Mouse (Mus musculus) neural tube, embryonic 13.5 days (tissue): ENCODE data around the gene Glp1r. TPM values are rescaled to one million over a fixed set of nuclear protein-coding genes. Genes with fewer than 3 reads are reported as not detected.

Source experiments
- ATAC-seq: fragments of 200-750 bp; cut with Nextera tagmentation; 2 replicates; pipeline ENCODE4 v1.8.0; 2017; ENCODE audit warnings: low read depth, mild to moderate bottlenecking, moderate TSS enrichment, moderate library complexity
- H3K27ac ChIP-seq: fragments of 300-500 bp; sonication (generic); replicated peaks from 2 replicates; pipeline ENCODE4 v1.5.1; 2015; ENCODE audit warnings: moderate library complexity, mild to moderate bottlenecking, inconsistent platforms
- H3K27me3 ChIP-seq: fragments of 300-500 bp; sonication (generic); 2 replicates; pipeline ENCODE4 v1.6.1; 2015; ENCODE audit warnings: mild to moderate bottlenecking, inconsistent platforms
- H3K36me3 ChIP-seq: fragments of 300-500 bp; sonication (generic); 2 replicates; pipeline ENCODE4 v1.6.1; 2015; ENCODE audit warnings: mild to moderate bottlenecking, inconsistent platforms
- H3K4me1 ChIP-seq: fragments of 300-500 bp; sonication (generic); replicated peaks from 2 replicates; pipeline ENCODE4 v1.6.1; 2015; ENCODE audit warnings: inconsistent platforms
- H3K4me2 ChIP-seq: fragments of 300-500 bp; sonication (generic); 2 replicates; pipeline ENCODE4 v1.6.1; 2015; ENCODE audit warnings: inconsistent platforms, mild to moderate bottlenecking, moderate library complexity
- H3K4me3 ChIP-seq: fragments of 300-500 bp; sonication (generic); 2 replicates; pipeline ENCODE4 v1.5.1; 2015; ENCODE audit warnings: mild to moderate bottlenecking, inconsistent platforms
- H3K9ac ChIP-seq: fragments of 300-500 bp; sonication (generic); 2 replicates; pipeline ENCODE4 v1.6.1; 2015; ENCODE audit warnings: moderate library complexity, mild to moderate bottlenecking, inconsistent platforms
- H3K9me3 ChIP-seq: fragments of 300-500 bp; sonication (generic); 2 replicates; pipeline ENCODE4 v1.6.1; 2016; ENCODE audit warnings: inconsistent platforms
- WGBS: fragments of 180-500 bp; shearing (Covaris S2); methylation state at CpG from one replicate; pipeline ENCODE4 v1.1.7; 2015; 5-methylcytosine and 5-hydroxymethylcytosine counted together
- polyA plus RNA-seq: library from polyadenylated mRNA; unstranded; fragments of >200 nt; fragmentation: Nextera tagmentation; extraction: Ambion mirVana; gene quantifications from 2 replicates; pipeline ENCODE4 v1.2.1, GENCODE M21; 2015

Glp1r gene
- polyA plus RNA-seq, 1 experiment from 2014 or later = 0.53 TPM

GRCm38 (mm10) chr17:30881001-30881400 lies 20.6 kb upstream of the Glp1r start:
- WGBS = 60% methylated on average over 2 of the region's 2 CpGs
- no peaks in the 10 kb centered on the region for H3K9me3 ChIP-seq
- no peak overlapping the region for H3K4me3 ChIP-seq
- no peak overlapping the region for H3K4me2 ChIP-seq
- H3K27me3 ChIP-seq = no peaks in the 10 kb centered on the region
- H3K9ac ChIP-seq = no peak overlapping the region
- H3K36me3 ChIP-seq = no peaks in the 10 kb centered on the region
- H3K27ac ChIP-seq = no peak overlapping the region
- no peak for ATAC-seq
- peaks cover 16% of the 10 kb centered on the region for H3K4me1 ChIP-seq

- no peaks in the 10 kb centered on the region for H3K27me3 ChIP-seq
These were observed 19.4 kb upstream of the Glp1r start for GRCm38 (mm10) chr17:30882206-30882605.

GRCm38 (mm10) chr17:30883534-30883933 lies 18.1 kb upstream of the Glp1r start:
- no peaks in the 10 kb centered on the region for H3K36me3 ChIP-seq
- H3K4me2 ChIP-seq = no peak overlapping the region
- H3K4me3 ChIP-seq = no peak overlapping the region
- 79% methylated on average over 8 of the region's 8 CpGs for WGBS
- H3K4me1 ChIP-seq = peaks cover 16% of the 10 kb centered on the region
- H3K9me3 ChIP-seq = no peaks in the 10 kb centered on the region
- H3K9ac ChIP-seq = no peak overlapping the region
- ATAC-seq = no peak
- no peak overlapping the region for H3K27ac ChIP-seq
- H3K27me3 ChIP-seq = no peaks in the 10 kb centered on the region

More at GRCm38 (mm10) chr17:30882206-30882605, 19.4 kb upstream of the Glp1r start:
- 2% methylated on average over 6 of the region's 6 CpGs for WGBS
- Histone ChIP-seq H3K9me3 (no peaks in the 10 kb centered on the region), H3K4me2 (peak overlapping the region; percentile 25), H3K27ac (no peak overlapping the region), H3K4me1 (peaks cover 16% of the 10 kb centered on the region), H3K36me3 (no peaks in the 10 kb centered on the region), H3K4me3 (no peak overlapping the region), H3K9ac (0 out of 2 replicates have a peak overlapping the region, but pooled peaks have one; percentile 3)
- ATAC-seq = no peak

GRCm38 (mm10) chr17:30892086-30892485 lies 9.5 kb upstream of the Glp1r start:
- ATAC-seq = peak; percentile 43; the same call in 1 of the 2 replicates
- Histone ChIP-seq H3K9ac (no peak overlapping the region), H3K27me3 (no peaks in the 10 kb centered on the region), H3K4me1 (peaks cover 10% of the 10 kb centered on the region), H3K4me3 (no peak overlapping the region), H3K36me3 (no peaks in the 10 kb centered on the region), H3K9me3 (no peaks in the 10 kb centered on the region), H3K27ac (0 out of 2 replicates have a peak overlapping the region, but pooled peaks have one; percentile 23), H3K4me2 (no peak overlapping the region)
- WGBS = 0% methylated on average over 1 of the region's 1 CpGs

- no peak for ATAC-seq
- Histone ChIP-seq H3K9ac (no peak overlapping the region), H3K36me3 (no peaks in the 10 kb centered on the region), H3K27ac (no peak overlapping the region), H3K4me3 (no peak overlapping the region), H3K9me3 (no peaks in the 10 kb centered on the region), H3K4me2 (no peak overlapping the region), H3K27me3 (no peaks in the 10 kb centered on the region), H3K4me1 (peaks cover 10% of the 10 kb centered on the region)
- WGBS = 46% methylated on average over 2 of the region's 2 CpGs
These were observed 8.9 kb upstream of the Glp1r start for GRCm38 (mm10) chr17:30892730-30893129.

GRCm38 (mm10) chr17:30897075-30897474 lies 4.5 kb upstream of the Glp1r start:
- peaks cover 27% of the 10 kb centered on the region for H3K27me3 ChIP-seq
- H3K9ac ChIP-seq = no peak overlapping the region
- no peak overlapping the region for H3K4me2 ChIP-seq
- H3K9me3 ChIP-seq = no peaks in the 10 kb centered on the region
- no peak overlapping the region for H3K27ac ChIP-seq
- H3K36me3 ChIP-seq = no peaks in the 10 kb centered on the region
- ATAC-seq = no peak
- WGBS = 38% methylated on average over 2 of the region's 2 CpGs
- H3K4me1 ChIP-seq = peaks cover 11% of the 10 kb centered on the region
- no peak overlapping the region for H3K4me3 ChIP-seq

- H3K9me3 ChIP-seq = no peaks in the 10 kb centered on the region
- H3K9ac ChIP-seq = no peak overlapping the region
- H3K4me1 ChIP-seq = peaks cover 9% of the 10 kb centered on the region
- H3K36me3 ChIP-seq = no peaks in the 10 kb centered on the region
- H3K4me3 ChIP-seq = no peak overlapping the region
- 76% methylated on average over 2 of the region's 2 CpGs for WGBS
- ATAC-seq = no peak
- no peak overlapping the region for H3K27ac ChIP-seq
- H3K4me2 ChIP-seq = no peak overlapping the region
- H3K27me3 ChIP-seq = peaks cover 56% of the 10 kb centered on the region
These were observed 2.5 kb downstream of the Glp1r start for GRCm38 (mm10) chr17:30904096-30904495.

GRCm38 (mm10) chr17:30907577-30907976 lies 6.0 kb downstream of the Glp1r start:
- no peaks in the 10 kb centered on the region for H3K36me3 ChIP-seq
- 74% methylated on average over 4 of the region's 4 CpGs for WGBS
- H3K9me3 ChIP-seq = no peaks in the 10 kb centered on the region
- no peak overlapping the region for H3K27ac ChIP-seq
- peaks cover 19% of the 10 kb centered on the region for H3K4me1 ChIP-seq
- no peak overlapping the region for H3K9ac ChIP-seq
- no peak overlapping the region for H3K4me3 ChIP-seq
- no peak overlapping the region for H3K4me2 ChIP-seq
- ATAC-seq = no peak
- peaks cover 33% of the 10 kb centered on the region for H3K27me3 ChIP-seq

- H3K36me3 ChIP-seq = no peaks in the 10 kb centered on the region
- WGBS = 43% methylated on average over 27 of the region's 27 CpGs
- H3K9me3 ChIP-seq = no peaks in the 10 kb centered on the region
- no peak overlapping the region for H3K4me3 ChIP-seq
- no peak overlapping the region for H3K27ac ChIP-seq
- H3K4me2 ChIP-seq = peak overlapping the region; percentile 38
- peaks cover 25% of the 10 kb centered on the region for H3K27me3 ChIP-seq
- no peak overlapping the region for H3K9ac ChIP-seq
- ATAC-seq = peak; percentile 81
- H3K4me1 ChIP-seq = peaks cover 27% of the 10 kb centered on the region
These were observed 9.5 kb downstream of the Glp1r start for GRCm38 (mm10) chr17:30910866-30911731.

GRCm38 (mm10) chr17:30911732-30912088 lies 10.1 kb downstream of the Glp1r start:
- 0 out of 2 replicates have a peak overlapping the region, but pooled peaks have one; percentile 38 for H3K27ac ChIP-seq
- no peak overlapping the region for H3K4me3 ChIP-seq
- no peak overlapping the region for H3K9ac ChIP-seq
- peaks cover 27% of the 10 kb centered on the region for H3K4me1 ChIP-seq
- 8% methylated on average over 8 of the region's 8 CpGs for WGBS
- peak; percentile 42; the same call in 1 of the 2 replicates for ATAC-seq
- H3K4me2 ChIP-seq = peak overlapping the region; percentile 38
- no peaks in the 10 kb centered on the region for H3K36me3 ChIP-seq
- H3K9me3 ChIP-seq = no peaks in the 10 kb centered on the region
- peaks cover 25% of the 10 kb centered on the region for H3K27me3 ChIP-seq

- Histone ChIP-seq H3K4me3 (no peak overlapping the region), H3K4me1 (peaks cover 27% of the 10 kb centered on the region), H3K27me3 (peaks cover 17% of the 10 kb centered on the region), H3K4me2 (no peak overlapping the region), H3K36me3 (no peaks in the 10 kb centered on the region), H3K9ac (no peak overlapping the region), H3K27ac (no peak overlapping the region), H3K9me3 (no peaks in the 10 kb centered on the region)
- 44% methylated on average over 5 of the region's 5 CpGs for WGBS
- no peak for ATAC-seq
These were observed 10.9 kb downstream of the Glp1r start for GRCm38 (mm10) chr17:30912536-30912935.

- no peak overlapping the region for H3K4me2 ChIP-seq
- no peak overlapping the region for H3K4me3 ChIP-seq
- H3K9ac ChIP-seq = no peak overlapping the region
- no peak overlapping the region for H3K27ac ChIP-seq
- peaks cover 11% of the 10 kb centered on the region; the same call in 1 of the 2 replicates for H3K27me3 ChIP-seq
- no peaks in the 10 kb centered on the region for H3K36me3 ChIP-seq
- peaks cover 27% of the 10 kb centered on the region for H3K4me1 ChIP-seq
- ATAC-seq = no peak
- no peaks in the 10 kb centered on the region for H3K9me3 ChIP-seq
These were observed 12.6 kb downstream of the Glp1r start for GRCm38 (mm10) chr17:30914264-30914663.
